Mouse (Mus musculus) ES-Bruce4 (cell line): ENCODE measurements around the gene Gramd1b.

Experiments used
- CTCF ChIP-seq: IDR thresholded peaks from one replicate; pipeline ENCODE4 v1.8.1; 2011; ENCODE audit warnings: low read depth, low read length
- EP300 ChIP-seq: IDR thresholded peaks from 2 replicates; pipeline ENCODE4 v1.6.1; 2011; ENCODE audit warnings: low read depth, low read length; ENCODE audit not compliant: insufficient read depth
- POLR2A ChIP-seq: IDR thresholded peaks from one replicate; pipeline ENCODE4 v1.8.1; 2011; ENCODE audit warnings: low read length; ENCODE audit not compliant: insufficient read depth

DNA sequence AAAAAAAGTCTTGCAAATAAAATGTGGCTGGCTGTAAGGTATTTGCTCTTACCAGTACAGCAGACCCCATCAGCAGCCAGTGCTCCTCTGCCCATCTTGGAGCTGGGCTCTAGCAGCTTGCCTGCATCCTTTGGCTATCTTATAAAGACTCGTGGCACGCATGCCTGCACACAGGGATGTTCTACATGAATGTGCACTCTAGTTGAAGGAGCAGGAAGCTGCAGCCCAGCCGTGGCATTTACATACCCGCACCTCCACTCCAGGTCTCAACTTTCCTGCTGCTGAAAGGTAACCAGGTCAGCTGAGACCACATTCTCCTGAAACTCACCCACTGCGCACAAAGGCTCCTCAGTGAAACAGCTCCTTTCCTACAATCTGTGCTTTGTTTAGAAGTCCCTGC, 123.3 kb downstream of the Gramd1b start:
- TF ChIP-seq POLR2A, result no peak
- TF ChIP-seq CTCF, result no peak
- TF ChIP-seq EP300, result no peak
